Mouse (Mus musculus) CH12.LX (cell line): ENCODE results near the gene Stat2. TPM values are rescaled to one million over a fixed set of nuclear protein-coding genes. Genes with fewer than 3 reads are reported as not detected.

Experiments used
- DNase-seq: peaks from one replicate; pipeline ENCODE4 v3.0.0-alpha.2; 2013; ENCODE audit errors: extremely low read depth
- H3K27ac ChIP-seq: 2 replicates; pipeline ENCODE4 v1.5.1; 2012; ENCODE audit warnings: low read depth, mild to moderate bottlenecking, control low read depth, moderate library complexity; ENCODE audit not compliant: insufficient read depth
- H3K27me3 ChIP-seq: replicated peaks from 2 replicates; pipeline ENCODE3; 2012; ENCODE audit warnings: inconsistent platforms
- H3K36me3 ChIP-seq, 2 experiments: replicated peaks in 1 of 2; 2 replicates each; pipeline versions ENCODE3 to v1.6.1; 2012; ENCODE audit warnings: inconsistent platforms in 1 of 2, low read length in 1 of 2, mild to moderate bottlenecking in 1 of 2, mixed read lengths in 1 of 2, moderate library complexity in 1 of 2; ENCODE audit not compliant: control insufficient read depth in 1 of 2, insufficient read depth in 1 of 2
- H3K4me1 ChIP-seq, 2 experiments: 2 replicates each; pipeline ENCODE4 v1.6.1; 2012; ENCODE audit warnings: inconsistent platforms in 1 of 2, moderate library complexity in 1 of 2; ENCODE audit not compliant: insufficient read depth in 2 of 2, control insufficient read depth in 1 of 2
- H3K4me2 ChIP-seq: 2 replicates; pipeline ENCODE4 v1.6.1; 2012; ENCODE audit warnings: low read depth, mild to moderate bottlenecking, control low read depth; ENCODE audit not compliant: poor library complexity, insufficient read depth, severe bottlenecking
- H3K4me3 ChIP-seq, 3 experiments: fragments of 150-350 bp in 1 of 3; sonication (generic) in 1 of 3; replicated peaks in 1 of 3; 2 replicates each; pipeline versions ENCODE3 to v1.5.1; 2011 to 2012; ENCODE audit warnings: low read depth in 2 of 3, low read length in 2 of 3, mild to moderate bottlenecking in 2 of 3, moderate library complexity in 2 of 3, control low read depth in 1 of 3, improper control_type of control experiment in 1 of 3, inconsistent platforms in 1 of 3, mixed read lengths in 1 of 3; ENCODE audit not compliant: poor library complexity in 1 of 3
- H3K79me2 ChIP-seq: replicated peaks from 2 replicates; pipeline ENCODE4 v1.6.1; 2012; ENCODE audit warnings: mild to moderate bottlenecking, moderate library complexity; ENCODE audit not compliant: control insufficient read depth, poor library complexity, insufficient read depth, severe bottlenecking; ENCODE audit errors: extremely low read depth
- H3K9ac ChIP-seq: 2 replicates; pipeline ENCODE4 v1.6.1; 2012; ENCODE audit warnings: low read depth, mild to moderate bottlenecking, control low read depth, moderate library complexity; ENCODE audit not compliant: insufficient read depth
- H3K9me3 ChIP-seq: replicated peaks from 2 replicates; pipeline ENCODE3; 2012; ENCODE audit warnings: low read length, inconsistent platforms, mixed read lengths
- BHLHE40 ChIP-seq: IDR thresholded peaks from 2 replicates; pipeline ENCODE4 v1.6.1; 2011; ENCODE audit warnings: mild to moderate bottlenecking, low read depth, low read length, improper control_type of control experiment
- CHD1 ChIP-seq: IDR thresholded peaks from 2 replicates; pipeline ENCODE4 v1.6.1; 2012; ENCODE audit warnings: low read depth, low read length, improper control_type of control experiment, inconsistent platforms
- CHD2 ChIP-seq: IDR thresholded peaks from 2 replicates; pipeline ENCODE4 v1.6.1; 2011; ENCODE audit warnings: low read length, improper control_type of control experiment
- ELF1 ChIP-seq: IDR thresholded peaks from 2 replicates; pipeline ENCODE4 v1.6.1; 2014; ENCODE audit warnings: low read depth, mild to moderate bottlenecking, inconsistent platforms, low read length, improper control_type of control experiment
- EP300 ChIP-seq: IDR thresholded peaks from 2 replicates; pipeline ENCODE4 v1.6.1; 2011; ENCODE audit warnings: low read length, improper control_type of control experiment
- ETS1 ChIP-seq: conservative IDR thresholded peaks from 2 replicates; pipeline ENCODE4 v1.6.1; 2012; ENCODE audit warnings: low read depth, mild to moderate bottlenecking, inconsistent platforms, low read length, improper control_type of control experiment, moderate library complexity
- GABPA ChIP-seq: IDR thresholded peaks from 2 replicates; pipeline ENCODE4 v1.6.1; 2012; ENCODE audit warnings: low read depth, low read length, improper control_type of control experiment, inconsistent platforms; ENCODE audit not compliant: insufficient replicate concordance
- IRF4 ChIP-seq: IDR thresholded peaks from 2 replicates; pipeline ENCODE4 v1.6.1; 2014; ENCODE audit warnings: low read depth, mild to moderate bottlenecking, inconsistent platforms, low read length, improper control_type of control experiment
- JUN ChIP-seq: IDR thresholded peaks from 2 replicates; pipeline ENCODE4 v1.6.1; 2011; ENCODE audit warnings: low read depth, mild to moderate bottlenecking, low read length, improper control_type of control experiment, moderate library complexity; ENCODE audit not compliant: insufficient read depth
- JUND ChIP-seq: conservative IDR thresholded peaks from 2 replicates; pipeline ENCODE4 v1.6.1; 2011; ENCODE audit warnings: low read depth, low read length, improper control_type of control experiment
- MAX ChIP-seq: IDR thresholded peaks from 2 replicates; pipeline ENCODE4 v1.6.1; 2011; ENCODE audit warnings: low read length, improper control_type of control experiment
- MAZ ChIP-seq: IDR thresholded peaks from 2 replicates; pipeline ENCODE4 v1.6.1; 2012; ENCODE audit warnings: low read depth, mild to moderate bottlenecking, inconsistent platforms, low read length, improper control_type of control experiment, moderate library complexity
- MEF2A ChIP-seq: IDR thresholded peaks from 2 replicates; pipeline ENCODE4 v1.6.1; 2014; ENCODE audit warnings: low read depth, mild to moderate bottlenecking, inconsistent platforms, low read length, improper control_type of control experiment, borderline replicate concordance
- MXI1 ChIP-seq: IDR thresholded peaks from 2 replicates; pipeline ENCODE4 v1.6.1; 2011; ENCODE audit warnings: mild to moderate bottlenecking, low read depth, low read length, improper control_type of control experiment
- MYC ChIP-seq: IDR thresholded peaks from 2 replicates; pipeline ENCODE4 v1.6.1; 2011; ENCODE audit warnings: low read depth, mild to moderate bottlenecking, improper control_type of control experiment, low read length
- NELFE ChIP-seq: IDR thresholded peaks from 2 replicates; pipeline ENCODE4 v1.6.1; 2011; ENCODE audit warnings: low read depth, low read length, improper control_type of control experiment
- NRF1 ChIP-seq: IDR thresholded peaks from 2 replicates; pipeline ENCODE4 v1.6.1; 2014; ENCODE audit warnings: low read depth, mild to moderate bottlenecking, inconsistent platforms, low read length, improper control_type of control experiment, moderate library complexity
- POLR2A ChIP-seq: IDR thresholded peaks from 2 replicates; pipeline ENCODE4 v1.6.1; 2011; ENCODE audit warnings: low read depth, mild to moderate bottlenecking, improper control_type of control experiment, low read length
- RCOR1 ChIP-seq: conservative IDR thresholded peaks from 2 replicates; pipeline ENCODE4 v1.6.1; 2012; ENCODE audit warnings: low read depth, mild to moderate bottlenecking, inconsistent platforms, low read length, improper control_type of control experiment
- SIN3A ChIP-seq: IDR thresholded peaks from 2 replicates; pipeline ENCODE4 v1.6.1; 2012; ENCODE audit warnings: low read length, improper control_type of control experiment, inconsistent platforms
- TBP ChIP-seq: conservative IDR thresholded peaks from 2 replicates; pipeline ENCODE4 v1.6.1; 2011; ENCODE audit warnings: low read depth, low read length, improper control_type of control experiment
- TCF12 ChIP-seq: IDR thresholded peaks from 2 replicates; pipeline ENCODE4 v1.6.1; 2014; ENCODE audit warnings: low read depth, mild to moderate bottlenecking, inconsistent platforms, low read length, improper control_type of control experiment
- USF2 ChIP-seq: conservative IDR thresholded peaks from 2 replicates; pipeline ENCODE4 v1.6.1; 2011; ENCODE audit warnings: low read depth, low read length, improper control_type of control experiment
- ZC3H11A ChIP-seq: IDR thresholded peaks from 2 replicates; pipeline ENCODE4 v1.6.1; 2012; ENCODE audit warnings: low read depth, mild to moderate bottlenecking, inconsistent platforms, low read length, improper control_type of control experiment
- ZMIZ1 ChIP-seq: IDR thresholded peaks from 2 replicates; pipeline ENCODE4 v1.6.1; 2012; ENCODE audit warnings: low read depth, mild to moderate bottlenecking, inconsistent platforms, low read length, improper control_type of control experiment
- ZNF384 ChIP-seq: IDR thresholded peaks from 2 replicates; pipeline ENCODE4 v1.6.1; 2012; ENCODE audit warnings: low read depth, low read length, improper control_type of control experiment, inconsistent platforms
- dilution Hi-C: fragments of 300-500 bp; cut with MboI; formaldehyde crosslinking; loops from 2 replicates; pipeline ENCODE4 v1.14.3; 2020; ENCODE audit warnings: low sequenced_read_pairs; ENCODE audit not compliant: extremely low pct_unique_long_range_greater_than_20kb, extremely low pct_ligation_motif_present
- in situ Hi-C: fragments of 300-500 bp; cut with MboI; formaldehyde crosslinking; loops from 3 replicates; pipeline ENCODE4 v1.14.3; 2019; ENCODE audit warnings: low sequenced_read_pairs, low pct_ligation_motif_present, low pct_unique_long_range_greater_than_20kb, mixed read lengths
- polyA plus RNA-seq: library from polyadenylated mRNA; unstranded; fragments of >175 nt; gene quantifications from 2 replicates; pipeline ENCODE4 v1.2.1, GENCODE M21; 2012; ENCODE audit warnings: low read depth; ENCODE audit not compliant: insufficient read length
- total RNA-seq, 2 experiments: library from RNA; depleted of rRNA; stranded (reverse); fragments of 300-350 nt in 1 of 2; fragments of >200 nt in 1 of 2; gene quantifications; 2 replicates each; pipeline ENCODE4 v1.2.3; 2012 to 2014

The Stat2 gene
- total and polyA plus RNA-seq, 3 experiments: 3.3 to 14.6 (median 12.5) TPM

DNA sequence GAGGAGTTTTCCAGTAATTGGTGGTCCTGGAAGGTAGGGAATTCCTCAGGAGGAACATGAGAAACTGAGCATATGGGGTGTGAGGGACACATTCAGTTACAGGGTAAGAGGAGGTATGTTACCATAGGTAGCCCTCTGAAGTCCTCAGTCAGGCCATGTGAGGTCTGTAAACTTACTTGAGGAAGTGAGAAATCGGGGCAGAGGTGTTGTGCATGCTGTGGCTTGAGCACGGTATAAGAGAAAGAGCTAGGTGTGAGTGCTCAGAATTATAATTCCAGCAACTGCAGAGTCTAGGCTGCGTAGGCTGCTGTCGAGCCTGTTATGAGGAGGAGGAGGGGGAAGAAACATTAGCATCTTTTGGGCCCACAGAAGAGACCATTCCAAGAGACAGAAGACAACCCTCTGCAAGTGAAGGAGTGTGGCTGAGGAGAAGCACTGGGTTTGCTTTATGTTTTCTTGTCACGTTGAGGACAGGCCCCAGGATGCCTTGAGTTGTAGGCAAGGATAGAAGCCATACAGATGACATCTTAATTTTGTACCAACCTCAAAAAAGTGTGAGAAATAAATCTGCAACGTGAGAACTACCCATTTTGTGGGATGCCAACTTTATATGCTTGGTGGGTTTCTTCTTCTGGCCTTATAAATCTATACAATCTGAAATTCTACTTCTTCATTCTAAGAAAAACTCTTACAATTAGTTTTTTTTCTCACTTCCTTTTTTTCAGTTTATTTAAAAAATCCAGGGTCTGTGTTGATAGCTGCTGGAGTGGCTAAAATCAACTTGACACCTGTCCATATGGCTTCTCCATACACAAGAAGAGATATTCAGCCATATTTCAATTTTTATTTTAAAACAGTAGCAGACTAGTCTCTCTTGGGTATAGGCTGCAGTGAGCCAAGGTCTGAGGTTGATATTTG, 6.7 kb upstream of the Stat2 start:
- dilution Hi-C loops (no loop called here), in situ Hi-C loops (no loop called here)
- Histone ChIP-seq H3K79me2 (no peaks in the 10 kb centered on the region), H3K4me2 (peak overlapping the region; percentile 80), H3K27ac (peak overlapping the region; percentile 86), H3K27me3 (no peaks in the 10 kb centered on the region), H3K4me3 (no peak overlapping the region), H3K4me1 (peaks cover 20 to 54% of the 10 kb centered on the region in 2 experiments), H3K36me3 (no peaks in the 10 kb centered on the region), H3K9me3 (no peaks in the 10 kb centered on the region), H3K9ac (peak overlapping the region; percentile 40)
- TF ChIP-seq POLR2A: peak; percentile 45
- TF ChIP-seq EP300: peak; percentile 86
- peak; percentile 36; the same call in 1 of the 2 replicates for TF ChIP-seq ZNF384
- TF ChIP-seq SIN3A: peak; percentile 66; the same call in 1 of the 2 replicates
- TF ChIP-seq ELF1: no peak; the same call in 1 of the 2 replicates
- TF ChIP-seq TCF12: 0 out of 2 replicates have a peak, but pooled peaks have one; percentile 49
- TF ChIP-seq JUND: 0 out of 2 replicates have a peak, but pooled peaks have one; percentile 8
- TF ChIP-seq BHLHE40: peak; percentile 87
- TF ChIP-seq ZC3H11A: no peak
- TF ChIP-seq GABPA: no peak
- no peak for TF ChIP-seq USF2
- TF ChIP-seq JUN: no peak
- peak; percentile 11; the same call in 1 of the 2 replicates for TF ChIP-seq MEF2A
- TF ChIP-seq MAZ: 0 out of 2 replicates have a peak, but pooled peaks have one; percentile 42
- peak; percentile 55 for TF ChIP-seq ETS1
- no peak for TF ChIP-seq ZMIZ1
- TF ChIP-seq RCOR1: no peak
- TF ChIP-seq CHD2: peak; percentile 38; the same call in 1 of the 2 replicates
- no peak; the same call in 1 of the 2 replicates for TF ChIP-seq TBP
- TF ChIP-seq IRF4: peak; percentile 93
- 0 out of 2 replicates have a peak, but pooled peaks have one; percentile 36 for TF ChIP-seq NRF1
- peak; percentile 66; the same call in 1 of the 2 replicates for TF ChIP-seq MXI1
- peak; percentile 81 for TF ChIP-seq MAX
- peak; percentile 91 for TF ChIP-seq CHD1
- no peak for TF ChIP-seq NELFE
- TF ChIP-seq MYC: peak; percentile 92
- DNase-seq: peak; percentile 70
